Mouse (Mus musculus): ENCODE measurements at regions not wholly inside any gene's neighbourhood (a gene's known extent, or its start where the extent isn't known, plus 50 kb on each side); places are given as distances from the start of the nearest gene placed in this dataset.

GRCm38 (mm10) chr7:136640771-136641170 lies 253.6 kb upstream of the Mgmt start:
- H3K9me3 ChIP-seq (replicated peaks; ENCODE audit: insufficient read depth, low read length) = no peaks in the 10 kb centered on the region
- no peaks in the 10 kb centered on the region for H3K27me3 ChIP-seq (ENCODE audit: control insufficient read depth in 1 of 2, insufficient read depth in 2 of 2, low read length in 2 of 2)
- H3K27ac ChIP-seq (ENCODE audit: control insufficient read depth, low read depth, low read length) = no peak overlapping the region
- no peaks in the 10 kb centered on the region for H3K4me1 ChIP-seq (ENCODE audit: control insufficient read depth in 1 of 2, insufficient read depth in 2 of 2, low read length in 2 of 2)
- H3K4me3 ChIP-seq (ENCODE audit: control insufficient read depth in 1 of 2, insufficient read depth in 1 of 2, low read depth in 2 of 2, low read length in 2 of 2) = no peak overlapping the region
- no peak overlapping the region for H3K9ac ChIP-seq (ENCODE audit: control insufficient read depth, low read depth, low read length, poor library complexity, severe bottlenecking)
- no peaks in the 10 kb centered on the region for H3K36me3 ChIP-seq (ENCODE audit: control insufficient read depth in 1 of 2, insufficient read depth in 2 of 2, low read length in 2 of 2)
- no peaks in the 10 kb centered on the region for H3K79me2 ChIP-seq (ENCODE audit: control insufficient read depth, insufficient read depth, low read length, poor library complexity)
- TF ChIP-seq MEF2A (IDR thresholded peaks at IDR 0.05; ENCODE audit: extremely low read depth, insufficient replicate concordance, low read depth, low read length, poor library complexity, severe bottlenecking) (no peak), EP300 (IDR thresholded peaks at IDR 0.05; ENCODE audit: low read depth in 1 of 2, low read length in 2 of 2) (no peak)
- no peak for DNase-seq (ENCODE audit: low read depth, low spot score)

- Histone ChIP-seq H3K79me2 (ENCODE audit: control insufficient read depth, insufficient read depth, low read length, poor library complexity) (no peaks in the 10 kb centered on the region), H3K4me1 (ENCODE audit: control insufficient read depth in 1 of 2, insufficient read depth in 2 of 2, low read length in 2 of 2) (no peaks in the 10 kb centered on the region), H3K4me3 (ENCODE audit: control insufficient read depth in 1 of 2, insufficient read depth in 1 of 2, low read depth in 2 of 2, low read length in 2 of 2) (no peak overlapping the region), H3K36me3 (ENCODE audit: control insufficient read depth in 1 of 2, insufficient read depth in 2 of 2, low read length in 2 of 2) (no peaks in the 10 kb centered on the region), H3K9ac (ENCODE audit: control insufficient read depth, low read depth, low read length, poor library complexity, severe bottlenecking) (no peak overlapping the region), H3K27ac (ENCODE audit: control insufficient read depth, low read depth, low read length) (no peak overlapping the region), H3K27me3 (ENCODE audit: control insufficient read depth in 1 of 2, insufficient read depth in 2 of 2, low read length in 2 of 2) (no peaks in the 10 kb centered on the region), H3K9me3 (replicated peaks; ENCODE audit: insufficient read depth, low read length) (no peaks in the 10 kb centered on the region)
- no peak for TF ChIP-seq USF1 (IDR thresholded peaks at IDR 0.05; ENCODE audit: low read depth, low read length)
- no peak for TF ChIP-seq POLR2AphosphoS5 (IDR thresholded peaks at IDR 0.05; ENCODE audit: borderline replicate concordance, low read depth, low read length)
- no peak for TF ChIP-seq CHD2 (IDR thresholded peaks at IDR 0.05; ENCODE audit: low read length)
- no peak for TF ChIP-seq POLR2A (IDR thresholded peaks at IDR 0.05; ENCODE audit: control insufficient read depth in 1 of 2, insufficient read depth in 1 of 2, low read depth in 1 of 2, low read length in 2 of 2, poor library complexity in 1 of 2)
- TF ChIP-seq NELFE (IDR thresholded peaks at IDR 0.05; ENCODE audit: low read depth, low read length) = no peak
- no peak for DNase-seq (ENCODE audit: low read depth, low spot score)
Observed at GRCm38 (mm10) chr7:136649796-136650195, 244.6 kb upstream of the Mgmt start.

DNA sequence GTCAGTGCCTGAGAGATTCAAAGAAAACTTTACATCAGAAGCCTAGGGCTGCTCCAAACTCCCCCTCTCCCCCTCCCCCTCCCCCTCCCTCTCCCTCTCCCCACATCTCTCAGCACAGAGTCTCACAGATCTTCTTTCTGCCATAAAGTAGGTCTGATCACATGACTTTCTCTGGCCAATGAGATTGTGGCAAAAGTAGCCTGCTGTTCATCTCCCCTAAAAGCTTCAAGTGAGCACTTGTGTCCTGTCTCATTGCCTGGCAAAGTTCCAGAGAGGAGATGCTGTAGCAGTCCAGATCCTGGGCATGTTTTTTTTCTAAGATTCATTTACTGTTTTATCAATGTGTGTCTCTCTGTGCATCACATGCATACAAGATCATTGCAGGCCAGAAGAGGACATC lies 234.5 kb upstream of the Mgmt start:
- no peaks in the 10 kb centered on the region for H3K79me2 ChIP-seq (ENCODE audit: control insufficient read depth, insufficient read depth, low read length, poor library complexity)
- H3K27ac ChIP-seq (ENCODE audit: control insufficient read depth, low read depth, low read length) = no peak overlapping the region
- no peak for TF ChIP-seq ZMIZ1 (IDR thresholded peaks at IDR 0.05; ENCODE audit: low read depth, low read length)
- no peak for TF ChIP-seq USF1 (IDR thresholded peaks at IDR 0.05; ENCODE audit: low read depth, low read length)
- no peak for TF ChIP-seq EP300 (IDR thresholded peaks at IDR 0.05; ENCODE audit: low read depth in 1 of 2, low read length in 2 of 2)
- no peak for TF ChIP-seq MAZ (IDR thresholded peaks at IDR 0.05; ENCODE audit: low read depth, low read length)
- no peak for TF ChIP-seq MAX (IDR thresholded peaks at IDR 0.05; ENCODE audit: low read length)
- no peak for TF ChIP-seq JUND (IDR thresholded peaks at IDR 0.05; ENCODE audit: low read depth, low read length)
- no peak for TF ChIP-seq MYC (IDR thresholded peaks at IDR 0.05; ENCODE audit: low read depth, low read length)
- TF ChIP-seq NELFE (IDR thresholded peaks at IDR 0.05; ENCODE audit: low read depth, low read length) = no peak
- TF ChIP-seq RCOR1 (IDR thresholded peaks at IDR 0.05; ENCODE audit: low read depth, low read length) = no peak
- no peak overlapping the region for H3K9ac ChIP-seq (ENCODE audit: control insufficient read depth, low read depth, low read length, poor library complexity, severe bottlenecking)
- no peak for DNase-seq (ENCODE audit: low read depth, low spot score)
- H3K4me1 ChIP-seq (ENCODE audit: control insufficient read depth in 1 of 2, insufficient read depth in 2 of 2, low read length in 2 of 2) = no peaks in the 10 kb centered on the region
- H3K9me3 ChIP-seq (replicated peaks; ENCODE audit: insufficient read depth, low read length) = no peaks in the 10 kb centered on the region
- H3K4me3 ChIP-seq (ENCODE audit: control insufficient read depth in 1 of 2, insufficient read depth in 1 of 2, low read depth in 2 of 2, low read length in 2 of 2) = no peak overlapping the region
- H3K36me3 ChIP-seq (ENCODE audit: control insufficient read depth in 1 of 2, insufficient read depth in 2 of 2, low read length in 2 of 2) = no peaks in the 10 kb centered on the region
- H3K27me3 ChIP-seq (ENCODE audit: control insufficient read depth in 1 of 2, insufficient read depth in 2 of 2, low read length in 2 of 2) = no peaks in the 10 kb centered on the region

Measured in MEL (cell line).